Mouse (Mus musculus): ENCODE data around the gene Olfr584. TPM values are rescaled to one million over a fixed set of nuclear protein-coding genes. Genes with fewer than 3 reads are reported as not detected.

Gene Olfr584
- polyA plus RNA-seq (2011; ENCODE audit: insufficient read length, low read depth, missing spikeins): not detected in 2 replicates

- Histone ChIP-seq H3K27ac (ENCODE audit: insufficient read depth, low read length) (no peak within 1 kb of the TSS), H3K4me3 (ENCODE audit: insufficient read depth, low read length) (no peak within 1 kb of the TSS), H3K4me1 (ENCODE audit: control insufficient read depth, insufficient read depth, low read length) (no peaks in the 10 kb centered on the region)
- no peak for TF ChIP-seq CTCF (IDR thresholded peaks at IDR 0.05; ENCODE audit: borderline replicate concordance, insufficient read depth, low read length)
- no peak for TF ChIP-seq POLR2A (IDR thresholded peaks at IDR 0.05; ENCODE audit: low read depth, low read length)
These were observed at the start of gene Olfr584 for GRCm38 (mm10) chr7:103081585-103081984. Gene Olfr584 (plus strand): TSS chr7:103081885.

- H3K27ac ChIP-seq (ENCODE audit: insufficient read depth, low read length): no peak within 1 kb of the TSS
- no peak for TF ChIP-seq POLR2A (IDR thresholded peaks at IDR 0.05; ENCODE audit: low read depth, low read length)
- TF ChIP-seq CTCF (IDR thresholded peaks at IDR 0.05; ENCODE audit: borderline replicate concordance, insufficient read depth, low read length): no peak
- H3K4me1 ChIP-seq (ENCODE audit: control insufficient read depth, insufficient read depth, low read length): no peaks in the 10 kb centered on the region
- no peak within 1 kb of the TSS for H3K4me3 ChIP-seq (ENCODE audit: insufficient read depth, low read length)
These were observed 44.0 kb upstream of the Olfr584 start, which contains the start of gene Olfr582 for GRCm38 (mm10) chr7:103037724-103038123. Gene Olfr582 (plus strand): TSS chr7:103038024.

DNA sequence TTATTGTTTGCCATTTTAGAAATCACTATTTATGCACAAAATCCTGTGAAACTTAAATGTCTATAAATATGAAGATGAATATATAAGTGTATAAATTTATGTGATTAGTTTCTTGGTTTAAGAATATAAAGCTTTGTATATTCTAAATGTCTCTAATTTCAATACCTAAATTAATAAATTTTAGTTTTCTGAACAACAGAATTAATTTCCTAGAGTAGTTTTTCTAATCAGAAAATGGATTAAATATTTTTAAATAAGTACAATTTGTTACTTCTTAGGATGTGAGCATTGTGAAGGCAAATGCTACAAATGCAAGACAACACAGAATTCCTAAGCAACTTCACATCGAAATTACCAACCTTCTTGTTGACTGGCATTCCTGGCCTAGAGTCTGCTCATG lies 30.7 kb upstream of the Olfr584 start, which contains the start of gene Olfr583:
Olfr583 (plus strand) TSS at position 301 of the 400 bp plus-strand sequence.
- H3K4me1 ChIP-seq (ENCODE audit: control insufficient read depth, insufficient read depth, low read length): no peaks in the 10 kb centered on the region
- TF ChIP-seq POLR2A (IDR thresholded peaks at IDR 0.05; ENCODE audit: low read depth, low read length) (no peak), CTCF (IDR thresholded peaks at IDR 0.05; ENCODE audit: borderline replicate concordance, insufficient read depth, low read length) (no peak)
- no peak within 1 kb of the TSS for H3K27ac ChIP-seq (ENCODE audit: insufficient read depth, low read length)
- H3K4me3 ChIP-seq (ENCODE audit: insufficient read depth, low read length): no peak within 1 kb of the TSS

GRCm38 (mm10) chr7:103097420-103097819 lies 15.7 kb downstream of the Olfr584 start, which contains the start of gene Olfr585:
Gene Olfr585 (plus strand): TSS chr7:103097720.
- H3K4me1 ChIP-seq (ENCODE audit: control insufficient read depth, insufficient read depth, low read length): no peaks in the 10 kb centered on the region

DNA sequence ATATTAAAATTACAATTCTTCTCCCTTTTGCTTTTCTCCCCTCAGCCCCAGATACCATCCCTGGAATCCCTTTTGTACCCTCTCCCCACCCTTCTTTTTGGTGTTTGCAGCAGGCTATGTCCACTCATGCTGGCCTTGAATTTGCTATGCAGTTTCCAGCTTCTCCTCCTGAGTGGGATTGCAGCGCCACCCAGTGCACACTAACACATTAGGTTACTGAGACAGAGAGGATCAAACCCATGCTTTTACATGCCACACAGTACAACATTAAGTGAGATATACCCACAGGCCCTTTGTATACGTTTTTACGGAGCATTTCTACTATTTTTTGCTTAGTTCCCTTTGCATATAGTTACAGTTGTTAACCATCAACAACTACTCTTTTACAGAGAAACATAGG lies 37.7 kb downstream of the Olfr584 start:
- Histone ChIP-seq H3K4me3 (ENCODE audit: insufficient read depth, low read length) (no peak overlapping the region), H3K27ac (ENCODE audit: insufficient read depth, low read length) (no peak overlapping the region), H3K4me1 (ENCODE audit: control insufficient read depth, insufficient read depth, low read length) (no peaks in the 10 kb centered on the region)
- TF ChIP-seq CTCF (IDR thresholded peaks at IDR 0.05; ENCODE audit: borderline replicate concordance, insufficient read depth, low read length) (no peak), POLR2A (IDR thresholded peaks at IDR 0.05; ENCODE audit: low read depth, low read length) (no peak)

More at GRCm38 (mm10) chr7:103097420-103097819, 15.7 kb downstream of the Olfr584 start, which contains the start of gene Olfr585:
- Histone ChIP-seq H3K27ac (ENCODE audit: insufficient read depth, low read length) (no peak within 1 kb of the TSS), H3K4me3 (ENCODE audit: insufficient read depth, low read length) (no peak within 1 kb of the TSS)
- no peak for TF ChIP-seq CTCF (IDR thresholded peaks at IDR 0.05; ENCODE audit: borderline replicate concordance, insufficient read depth, low read length)
- TF ChIP-seq POLR2A (IDR thresholded peaks at IDR 0.05; ENCODE audit: low read depth, low read length): no peak

- no peaks in the 10 kb centered on the region for H3K4me1 ChIP-seq (ENCODE audit: control insufficient read depth, insufficient read depth, low read length)
- H3K27ac ChIP-seq (ENCODE audit: insufficient read depth, low read length): no peak within 1 kb of the TSS
- no peak within 1 kb of the TSS for H3K4me3 ChIP-seq (ENCODE audit: insufficient read depth, low read length)
- TF ChIP-seq POLR2A (IDR thresholded peaks at IDR 0.05; ENCODE audit: low read depth, low read length): no peak
- TF ChIP-seq CTCF (IDR thresholded peaks at IDR 0.05; ENCODE audit: borderline replicate concordance, insufficient read depth, low read length): no peak
These were observed 43.9 kb downstream of the Olfr584 start, which contains the start of gene Olfr586 for GRCm38 (mm10) chr7:103125538-103125937. Gene Olfr586 (minus strand): TSS chr7:103125638.

Other genes with a start within 250 kb of the Olfr584 start
- gene Olfr566, start 223.1 kb upstream of the Olfr584 start, polyA plus RNA-seq (2011; ENCODE audit: insufficient read length, low read depth, missing spikeins): not detected in 2 replicates
- gene Olfr568, start 204.8 kb upstream of the Olfr584 start, polyA plus RNA-seq (2011; ENCODE audit: insufficient read length, low read depth, missing spikeins): not detected in 2 replicates
- gene Olfr569, start 191.0 kb upstream of the Olfr584 start, polyA plus RNA-seq (2011; ENCODE audit: insufficient read length, low read depth, missing spikeins): not detected in 2 replicates
- not detected in 2 replicates for gene Olfr570, start 187.3 kb upstream of the Olfr584 start, polyA plus RNA-seq (2011; ENCODE audit: insufficient read length, low read depth, missing spikeins)
- 0.21 TPM in 1 of 2 replicates, not detected in the other for gene Olfr571, start 164.3 kb upstream of the Olfr584 start, polyA plus RNA-seq (2011; ENCODE audit: insufficient read length, low read depth, missing spikeins)
- not detected in 2 replicates for gene Olfr572, start 157.5 kb upstream of the Olfr584 start, polyA plus RNA-seq (2011; ENCODE audit: insufficient read length, low read depth, missing spikeins)
- gene Olfr573-ps1, start 139.3 kb upstream of the Olfr584 start, polyA plus RNA-seq (2011; ENCODE audit: insufficient read length, low read depth, missing spikeins): not detected in 2 replicates
- not detected in 2 replicates for gene Olfr574, start 133.4 kb upstream of the Olfr584 start, polyA plus RNA-seq (2011; ENCODE audit: insufficient read length, low read depth, missing spikeins)
- not detected in 2 replicates for gene Olfr575, start 123.1 kb upstream of the Olfr584 start, polyA plus RNA-seq (2011; ENCODE audit: insufficient read length, low read depth, missing spikeins)
- gene Olfr576, start 119.2 kb upstream of the Olfr584 start, polyA plus RNA-seq (2011; ENCODE audit: insufficient read length, low read depth, missing spikeins): not detected in 2 replicates
- not detected in 2 replicates for gene Olfr577, start 105.9 kb upstream of the Olfr584 start, polyA plus RNA-seq (2011; ENCODE audit: insufficient read length, low read depth, missing spikeins)
- gene Olfr578, start 92.6 kb upstream of the Olfr584 start, polyA plus RNA-seq (2011; ENCODE audit: insufficient read length, low read depth, missing spikeins): not detected in 2 replicates
- gene Olfr582, start 43.9 kb upstream of the Olfr584 start, polyA plus RNA-seq (2011; ENCODE audit: insufficient read length, low read depth, missing spikeins): not detected in 2 replicates
- gene Olfr583, start 30.6 kb upstream of the Olfr584 start, polyA plus RNA-seq (2011; ENCODE audit: insufficient read length, low read depth, missing spikeins): not detected in 2 replicates
- gene Olfr585, start 15.8 kb downstream of the Olfr584 start, polyA plus RNA-seq (2011; ENCODE audit: insufficient read length, low read depth, missing spikeins): not detected in 2 replicates
- gene Olfr586, start 43.8 kb downstream of the Olfr584 start, polyA plus RNA-seq (2011; ENCODE audit: insufficient read length, low read depth, missing spikeins): not detected in 2 replicates
- not detected in 2 replicates for gene Olfr588-ps1, start 59.0 kb downstream of the Olfr584 start, polyA plus RNA-seq (2011; ENCODE audit: insufficient read length, low read depth, missing spikeins)
- gene Olfr589, start 74.5 kb downstream of the Olfr584 start, polyA plus RNA-seq (2011; ENCODE audit: insufficient read length, low read depth, missing spikeins): not detected in 2 replicates
- not detected in 2 replicates for gene Olfr591, start 96.5 kb downstream of the Olfr584 start, polyA plus RNA-seq (2011; ENCODE audit: insufficient read length, low read depth, missing spikeins)
- not detected in 2 replicates for gene Olfr592, start 102.9 kb downstream of the Olfr584 start, polyA plus RNA-seq (2011; ENCODE audit: insufficient read length, low read depth, missing spikeins)
- not detected in 2 replicates for gene Olfr593, start 130.0 kb downstream of the Olfr584 start, polyA plus RNA-seq (2011; ENCODE audit: insufficient read length, low read depth, missing spikeins)
- not detected in 2 replicates for gene Olfr594, start 135.1 kb downstream of the Olfr584 start, polyA plus RNA-seq (2011; ENCODE audit: insufficient read length, low read depth, missing spikeins)
- gene Usp17ld, start 170.6 kb downstream of the Olfr584 start, polyA plus RNA-seq (2011; ENCODE audit: insufficient read length, low read depth, missing spikeins): not detected in 2 replicates
- gene Olfr596, start 223.8 kb downstream of the Olfr584 start, polyA plus RNA-seq (2011; ENCODE audit: insufficient read length, low read depth, missing spikeins): not detected in 2 replicates
- not detected in 2 replicates for gene Olfr597, start 234.4 kb downstream of the Olfr584 start, polyA plus RNA-seq (2011; ENCODE audit: insufficient read length, low read depth, missing spikeins)
- not detected in 2 replicates for gene Olfr598, start 241.7 kb downstream of the Olfr584 start, polyA plus RNA-seq (2011; ENCODE audit: insufficient read length, low read depth, missing spikeins)

All from embryonic fibroblast, embryonic 13.5 days (primary cell).